Mouse (Mus musculus): ENCODE data around the gene Iqca.

Gene Iqca

DNA sequence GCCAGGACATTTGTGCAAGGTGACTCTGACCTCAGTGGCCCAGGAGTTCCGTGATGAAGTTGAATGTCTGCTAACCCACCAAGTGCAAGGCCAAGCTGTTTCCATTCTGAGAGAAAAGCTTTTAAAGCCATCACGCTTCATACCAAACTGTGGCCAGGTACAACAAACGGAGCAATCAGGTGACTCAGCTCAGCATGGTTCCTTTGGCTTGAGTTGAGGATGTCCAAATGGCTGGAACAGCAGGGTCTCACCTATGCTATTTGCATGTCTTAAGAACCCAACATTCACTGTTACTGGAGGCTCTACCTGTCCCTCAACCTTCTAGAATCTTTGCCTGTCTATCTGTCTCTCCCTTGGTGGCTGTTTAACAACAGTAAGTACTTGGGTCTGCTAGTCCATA lies 93.1 kb downstream of the Iqca start:
- DNase-seq (ENCODE audit: low spot score) = no peak

DNA sequence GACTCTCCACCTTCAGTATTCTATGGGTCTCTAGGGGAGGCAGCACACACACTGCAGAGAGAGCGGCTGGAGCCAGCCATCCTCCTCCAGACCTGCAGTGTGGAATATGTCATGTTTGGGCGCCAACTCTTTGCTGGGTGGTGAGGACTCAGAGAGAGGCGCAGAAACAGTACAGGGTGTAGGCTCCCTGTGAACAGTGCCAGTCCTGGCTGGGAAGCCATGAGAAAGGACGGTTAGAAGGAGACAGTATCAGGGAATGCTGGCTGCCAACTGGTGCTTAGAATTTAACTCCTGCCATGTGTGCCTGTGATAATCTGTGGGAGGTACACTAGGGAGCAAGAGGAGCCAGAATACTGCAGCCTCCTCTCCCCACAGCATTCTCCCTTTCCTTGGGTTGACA lies 98.2 kb downstream of the Iqca start:
- DNase-seq (ENCODE audit: low spot score) = no peak

DNA sequence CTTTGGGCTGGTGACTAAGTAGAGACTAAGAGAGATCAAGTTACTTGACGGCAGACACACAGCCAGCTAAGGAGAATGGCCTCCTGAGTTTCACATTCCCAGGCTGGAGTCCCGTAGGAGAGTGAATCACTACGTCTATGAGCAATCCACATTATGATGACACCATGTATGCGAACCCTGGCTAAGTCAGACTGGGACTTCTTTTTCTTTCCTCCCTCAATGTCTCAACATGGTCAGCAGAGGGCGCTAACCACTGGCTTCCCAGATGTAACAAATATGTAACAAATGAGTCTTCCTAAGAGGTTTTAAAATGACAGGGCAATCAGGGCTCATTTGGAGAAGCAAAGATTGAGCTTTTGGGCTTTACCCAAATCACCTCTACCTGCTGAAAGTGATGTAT lies 101.9 kb downstream of the Iqca start:
- DNase-seq (ENCODE audit: low spot score) = no peak

DNA sequence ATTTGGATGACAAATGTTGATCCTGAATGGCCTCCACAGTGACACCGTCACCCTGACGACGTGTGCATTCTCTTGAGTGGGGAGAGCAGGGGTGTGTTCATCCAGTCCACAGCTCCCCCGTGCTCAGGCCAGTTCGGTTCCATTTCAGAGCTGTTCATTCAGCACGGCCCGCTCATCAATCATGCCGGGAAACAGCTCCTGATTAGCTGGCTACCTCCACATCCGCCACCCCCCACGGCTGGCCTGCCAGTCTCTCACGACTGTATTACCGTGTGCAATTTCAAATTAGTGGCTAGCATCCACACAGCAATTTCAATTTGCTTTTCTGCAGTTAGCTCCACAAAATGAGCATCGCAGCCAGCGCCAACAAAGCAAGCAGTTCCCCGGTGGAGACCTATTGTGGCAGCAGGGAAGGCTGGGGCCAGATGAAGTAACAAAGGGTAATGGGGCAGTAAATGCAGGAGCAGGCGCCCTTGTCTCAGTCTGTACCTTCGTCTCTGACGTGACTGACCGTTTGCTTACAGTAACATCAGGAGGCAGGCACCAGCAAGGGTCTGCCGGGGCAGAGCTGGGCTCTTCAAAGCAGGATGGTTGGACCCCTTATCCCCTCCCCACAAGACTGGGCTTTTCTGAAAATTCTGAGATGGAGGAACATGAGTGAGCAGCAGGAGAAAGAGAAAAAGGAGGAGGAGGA lies 103.0 kb downstream of the Iqca start:
- DNase-seq (ENCODE audit: low spot score) = no peak

DNA sequence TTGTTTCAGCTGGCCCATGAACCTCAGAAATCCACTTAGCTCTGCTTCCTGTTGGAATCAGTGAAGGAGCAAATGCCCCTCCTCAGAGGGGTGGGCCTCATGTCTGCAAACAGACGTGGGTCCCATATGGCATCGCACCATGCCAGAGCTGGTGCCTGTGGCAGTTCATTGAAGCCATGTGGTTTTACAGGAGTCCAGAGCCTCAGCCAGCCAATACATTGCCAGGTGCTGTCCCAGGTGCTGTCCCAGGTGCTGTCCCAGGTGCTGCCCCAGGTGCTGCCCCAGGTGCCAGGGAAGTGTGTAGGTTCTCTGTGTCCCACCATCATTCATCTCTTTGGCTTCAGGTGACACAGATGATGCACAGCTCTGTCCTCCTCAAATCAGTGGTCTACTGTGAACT lies 124.9 kb downstream of the Iqca start:
- DNase-seq (ENCODE audit: low spot score) = no peak

DNA sequence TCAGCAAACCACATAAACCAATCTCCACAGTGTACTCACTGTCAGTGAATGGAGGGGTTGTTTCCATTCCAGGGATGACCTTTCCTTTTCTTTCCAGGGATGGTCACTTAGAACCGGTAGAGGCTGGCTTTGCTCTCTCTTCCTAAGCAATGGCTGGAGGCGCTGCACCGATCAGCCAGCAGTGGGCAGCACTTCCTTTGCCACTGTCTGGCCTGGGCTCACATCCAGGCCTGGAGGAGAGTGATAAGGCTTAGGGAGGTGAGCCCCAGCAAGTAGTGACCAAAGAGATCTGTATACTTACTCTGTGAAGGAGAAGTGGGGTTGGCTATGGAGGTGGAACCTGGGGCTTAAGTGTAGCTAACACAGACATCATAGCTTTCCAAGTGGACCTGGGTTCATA lies 126.3 kb downstream of the Iqca start:
- DNase-seq (ENCODE audit: low spot score) = no peak

DNA sequence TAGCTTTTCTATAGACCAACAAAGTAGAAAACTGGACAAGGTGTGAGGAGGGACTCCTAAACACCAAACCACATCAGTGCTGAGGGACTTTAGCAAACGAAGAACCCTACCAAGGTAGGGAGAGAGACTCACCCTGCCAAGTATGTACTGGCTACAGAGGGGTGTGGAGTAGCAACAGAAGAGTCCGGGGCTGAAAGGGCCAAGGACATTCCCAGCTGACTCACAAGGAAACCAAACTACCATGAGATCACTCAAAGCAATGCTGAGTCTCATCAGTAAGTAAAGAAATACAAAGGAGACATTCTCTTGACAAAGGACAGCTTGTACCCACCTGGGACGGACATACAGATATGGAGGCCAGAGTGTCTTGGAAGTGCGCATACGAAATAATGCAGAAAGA lies 132.9 kb downstream of the Iqca start:
- DNase-seq (ENCODE audit: low spot score) = no peak

DNA sequence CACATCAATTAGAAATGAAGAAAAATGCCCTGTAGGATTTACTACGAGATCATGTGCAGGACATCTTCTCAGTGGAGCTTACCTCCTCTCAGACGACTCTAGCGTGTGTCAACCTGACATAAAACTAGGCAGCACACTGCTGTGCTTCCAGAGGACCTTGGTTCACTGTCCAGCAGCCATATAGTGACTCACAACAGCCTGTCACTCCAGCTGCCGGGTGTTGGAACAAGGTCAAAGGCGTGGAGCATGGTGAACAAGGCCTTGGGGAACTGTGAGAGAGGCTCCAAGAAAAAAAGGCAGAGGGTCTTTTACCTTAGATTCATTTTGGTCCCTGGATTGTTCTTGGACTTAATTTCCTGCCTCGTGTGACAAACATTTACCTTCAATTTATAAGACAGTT lies 135.1 kb downstream of the Iqca start:
- no peak for DNase-seq (ENCODE audit: low spot score)

DNA sequence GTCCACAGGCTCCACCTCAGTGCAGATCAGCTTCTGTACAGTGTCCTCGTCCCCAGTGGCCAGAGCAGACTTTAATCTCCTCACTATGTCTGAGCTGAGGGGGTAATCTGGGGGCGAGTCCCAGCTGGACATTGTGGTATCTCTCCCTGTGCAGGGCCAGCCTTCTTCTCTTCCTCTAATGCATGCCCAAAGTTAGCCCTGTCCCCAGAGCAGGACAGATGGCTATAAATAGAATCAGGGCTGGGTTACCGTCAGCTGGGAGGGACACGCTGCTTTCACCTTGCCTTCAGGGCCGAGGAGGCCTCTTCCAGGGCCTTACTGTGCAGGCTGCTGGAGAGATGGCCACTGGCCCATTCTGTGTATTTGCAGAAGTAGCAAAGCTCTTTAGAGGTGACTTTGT lies 138.8 kb downstream of the Iqca start, which contains the start of gene Asb18:
TSS of gene Asb18 (minus strand) at position 221 of the 400 bp plus-strand sequence.
- no peak for DNase-seq (ENCODE audit: low spot score)

DNA sequence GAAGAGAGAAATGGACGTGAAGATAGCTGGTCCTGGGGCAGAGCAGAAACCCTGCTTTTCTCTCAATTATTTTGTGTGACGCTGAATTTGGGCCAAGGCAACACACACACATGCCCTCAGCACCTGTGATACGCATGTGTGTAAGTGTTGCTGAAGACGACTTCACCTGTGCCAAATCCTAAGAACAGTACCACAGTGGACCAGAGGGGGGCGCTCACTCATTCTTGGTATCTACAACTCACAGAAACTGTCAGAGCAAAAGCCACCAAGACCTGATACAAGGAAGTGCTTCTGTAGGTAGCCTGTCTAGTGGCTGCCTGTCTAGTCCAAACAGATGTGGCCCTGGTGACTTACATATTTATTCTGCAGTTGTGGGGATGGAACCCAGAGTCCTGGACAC lies 139.9 kb downstream of the Iqca start:
- no peak for DNase-seq (ENCODE audit: low spot score)

DNA sequence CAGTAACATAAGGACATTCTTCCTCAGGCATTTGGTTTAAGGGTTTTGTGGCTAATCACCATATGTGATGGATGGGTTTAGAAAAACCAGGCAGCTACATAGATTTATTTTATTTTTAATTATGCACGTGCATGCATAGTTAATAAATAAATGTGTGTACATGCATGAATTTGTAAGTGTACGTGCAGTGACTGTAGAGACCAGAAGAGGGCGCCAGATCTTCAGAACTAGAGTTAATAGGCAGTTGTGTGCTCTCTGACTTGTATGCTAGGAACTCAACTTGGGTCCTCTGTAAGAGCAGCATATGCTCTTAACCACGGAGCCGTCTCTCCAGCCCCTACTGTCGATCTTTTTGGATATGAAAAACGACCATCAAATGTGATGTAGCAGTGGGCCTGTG lies 140.4 kb downstream of the Iqca start:
- DNase-seq (ENCODE audit: low spot score) = no peak

DNA sequence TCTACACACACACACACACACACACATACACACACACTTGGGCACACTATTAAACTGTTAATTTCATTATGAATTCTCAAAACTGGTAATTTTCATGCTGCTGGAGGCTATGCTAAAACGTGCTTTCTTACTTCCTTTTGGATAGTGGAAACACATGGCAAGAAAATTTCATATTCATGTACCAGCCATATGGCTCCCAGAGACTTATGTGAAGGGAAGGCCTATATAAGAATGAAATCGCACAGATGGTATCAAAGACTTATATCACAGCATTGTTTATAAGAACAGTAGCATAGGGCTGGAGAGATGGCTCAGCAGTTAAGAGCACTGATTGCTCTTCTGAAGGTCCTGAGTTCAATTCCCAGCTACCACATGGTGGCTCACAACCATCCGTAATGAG lies 141.0 kb downstream of the Iqca start:
- DNase-seq (ENCODE audit: low spot score) = no peak

DNA sequence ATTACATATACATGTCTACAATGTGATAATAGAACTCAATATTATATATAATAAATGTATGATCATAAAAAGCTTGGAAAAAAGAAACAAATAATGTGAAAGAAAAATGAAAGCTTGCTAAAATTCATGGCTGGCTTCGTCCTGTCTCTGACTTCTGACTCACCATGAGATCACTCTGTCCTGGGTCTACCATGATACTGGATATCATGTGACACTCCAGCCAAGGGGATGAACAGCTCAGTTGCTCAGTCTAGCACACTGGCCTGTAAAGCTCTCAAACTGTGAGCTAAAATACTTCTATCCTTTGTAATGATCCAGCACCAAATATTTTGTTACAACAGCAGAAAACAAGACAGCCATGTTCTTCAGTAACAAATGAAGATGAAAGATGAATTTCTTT lies 143.1 kb downstream of the Iqca start:
- DNase-seq (ENCODE audit: low spot score) = no peak

DNA sequence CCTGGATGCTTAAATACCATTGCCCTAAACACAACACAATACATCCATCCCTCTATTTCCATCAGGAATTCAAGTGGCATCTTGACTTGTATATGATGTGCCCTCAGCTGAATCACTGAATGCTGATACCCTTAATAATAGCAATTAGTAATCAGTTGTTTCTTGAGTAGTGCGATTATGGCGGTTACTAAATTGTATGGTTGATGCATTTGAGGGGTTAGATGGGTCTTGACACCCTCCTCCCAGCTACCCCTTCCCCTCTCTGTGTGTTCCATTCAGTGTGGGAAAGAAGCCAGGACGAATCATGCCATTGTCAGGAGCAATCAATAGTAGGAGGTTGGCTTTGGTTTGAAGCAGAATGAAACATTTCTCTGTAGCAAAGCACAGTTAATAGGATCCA lies 144.0 kb downstream of the Iqca start:
- DNase-seq (ENCODE audit: low spot score) = no peak

DNA sequence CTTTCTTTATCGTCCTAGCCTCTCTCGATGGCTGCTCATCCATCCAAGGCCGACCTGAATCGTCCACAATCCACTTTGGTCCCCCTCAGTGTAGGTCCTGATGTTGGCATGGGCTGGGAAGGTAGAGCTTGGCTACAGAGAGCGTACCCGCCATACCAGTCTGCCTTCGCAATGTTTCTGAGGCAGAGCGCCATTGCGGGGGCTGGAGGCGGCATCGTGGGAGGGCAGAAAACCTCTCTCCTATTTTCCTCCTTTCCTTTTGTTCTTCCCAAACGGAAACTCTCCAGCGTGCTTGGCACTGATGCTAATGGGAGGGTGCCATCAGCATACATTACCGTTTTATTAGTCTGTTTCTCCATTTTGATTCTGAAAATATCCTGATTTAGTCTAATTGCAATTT lies 146.5 kb downstream of the Iqca start:
- no peak for DNase-seq (ENCODE audit: low spot score)

DNA sequence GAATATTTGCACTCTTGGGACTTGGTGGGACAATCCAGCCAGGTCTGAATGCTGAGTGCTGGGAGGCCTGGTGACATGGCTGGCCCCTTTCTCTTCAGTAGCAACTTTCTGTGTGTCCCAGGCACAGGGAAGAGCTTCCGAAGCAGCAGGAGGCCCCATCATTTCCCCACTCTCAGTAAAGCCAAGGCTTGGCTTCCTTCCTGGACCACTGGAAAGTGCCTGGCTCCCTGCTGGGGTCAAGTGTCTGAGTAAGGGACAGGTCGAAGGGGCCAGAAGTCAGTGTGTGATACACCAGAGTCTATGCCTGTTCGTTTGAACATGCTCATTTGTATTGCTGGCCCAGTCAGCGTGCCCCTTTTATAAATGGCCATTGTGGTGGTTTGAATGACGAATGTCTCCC lies 152.2 kb downstream of the Iqca start:
- DNase-seq (ENCODE audit: low spot score) = no peak

DNA sequence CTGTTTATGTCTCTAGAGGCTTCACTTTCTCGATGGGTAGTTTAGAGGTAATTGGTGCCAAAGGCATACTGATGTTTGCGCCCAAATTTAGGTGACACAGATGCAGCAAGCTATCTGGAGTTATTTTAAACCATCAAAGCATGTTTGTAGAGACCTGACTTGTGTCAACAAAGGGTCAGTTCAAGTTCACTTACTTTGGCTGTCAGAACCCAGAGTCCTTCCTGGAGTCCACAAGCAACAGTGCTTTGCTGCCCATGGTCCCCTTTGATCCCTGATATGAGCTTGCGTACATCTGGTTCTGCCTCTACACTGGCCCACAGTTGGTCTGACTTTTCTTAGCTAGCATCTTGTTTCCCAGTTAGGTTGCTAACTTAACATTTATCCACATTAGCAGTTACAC lies 153.3 kb downstream of the Iqca start:
- no peak for DNase-seq (ENCODE audit: low spot score)

DNA sequence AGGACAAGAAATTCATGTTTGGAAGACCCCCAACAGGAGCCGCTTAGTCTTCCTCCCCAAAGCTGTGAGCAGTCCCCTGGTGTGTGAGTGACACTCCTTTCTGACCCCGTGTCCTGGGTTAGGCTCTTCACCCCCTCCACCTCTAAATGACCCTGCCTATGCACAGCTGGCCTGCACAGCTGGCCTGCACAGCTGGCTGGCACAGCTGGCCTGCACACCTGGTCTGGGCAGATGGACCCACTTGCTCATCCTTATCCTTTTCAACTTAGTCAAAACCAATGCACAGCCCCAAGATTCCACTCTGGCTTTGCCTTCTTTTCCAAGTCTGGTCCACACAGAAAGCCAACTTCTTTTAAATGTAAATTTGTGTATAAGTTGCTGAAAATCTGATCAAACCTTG lies 154.5 kb downstream of the Iqca start:
- DNase-seq (ENCODE audit: low spot score) = no peak

DNA sequence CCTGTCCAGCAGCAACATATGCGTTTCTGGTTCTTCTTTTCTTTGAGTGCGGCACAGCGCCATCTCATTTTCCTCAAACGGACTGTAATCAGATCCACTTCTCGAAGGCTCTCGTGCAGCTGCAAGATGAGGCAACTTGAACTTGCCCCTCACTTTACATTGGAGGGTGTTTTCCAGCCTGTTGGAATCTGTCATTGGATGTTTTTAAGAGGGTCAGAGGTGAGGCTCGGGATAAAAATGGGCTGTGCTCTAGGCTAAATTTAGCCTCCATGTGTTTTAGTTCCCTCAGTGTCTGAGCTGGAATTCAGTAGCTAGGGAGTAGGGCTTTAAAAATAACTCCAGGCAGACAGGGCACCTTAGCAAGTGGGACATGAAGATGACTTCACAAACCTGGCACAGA lies 155.1 kb downstream of the Iqca start:
- no peak for DNase-seq (ENCODE audit: low spot score)

DNA sequence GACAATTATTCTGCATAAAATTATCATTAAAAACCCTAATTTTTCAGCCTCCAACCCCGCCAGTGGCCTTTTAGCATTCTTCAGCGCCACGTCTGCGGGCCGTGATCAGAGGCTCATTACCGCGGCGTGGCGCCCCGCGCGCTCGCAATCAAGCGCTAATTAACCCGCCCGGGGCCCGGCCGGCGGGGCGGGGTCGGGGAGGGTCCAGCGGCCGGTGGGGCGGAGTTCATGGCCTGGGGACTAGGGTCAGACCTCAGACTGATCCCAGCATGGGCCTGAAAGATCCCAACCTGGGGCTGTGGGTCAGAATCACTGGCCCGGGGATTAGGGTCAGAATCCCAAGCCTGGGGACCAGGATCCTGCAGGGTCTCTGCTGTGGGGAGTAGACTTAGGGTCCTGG lies 160.9 kb downstream of the Iqca start:
- no peak for DNase-seq (ENCODE audit: low spot score)

Measured in ovary, postnatal 10 days (tissue).